Mouse (Mus musculus) erythroblast, embryonic 14.5 days (primary cell): Measurements from ENCODE around the gene Efs. TPM values are rescaled to one million over a fixed set of nuclear protein-coding genes. Genes with fewer than 3 reads are reported as not detected.

Experiments used
- H3K27me3 ChIP-seq: 2 replicates; pipeline ENCODE4 v1.6.1; 2012; ENCODE audit warnings: inconsistent platforms; ENCODE audit not compliant: control insufficient read depth
- H3K36me3 ChIP-seq: 2 replicates; pipeline ENCODE4 v1.6.1; 2012; ENCODE audit warnings: mild to moderate bottlenecking, inconsistent platforms; ENCODE audit not compliant: control insufficient read depth
- H3K4me1 ChIP-seq: 2 replicates; pipeline ENCODE4 v1.6.1; 2012; ENCODE audit warnings: inconsistent platforms; ENCODE audit not compliant: control insufficient read depth
- H3K4me3 ChIP-seq: replicated peaks from 2 replicates; pipeline ENCODE3; 2012; ENCODE audit warnings: moderate library complexity, mild to moderate bottlenecking, inconsistent platforms
- H3K9me3 ChIP-seq: 2 replicates; pipeline ENCODE4 v1.6.1; 2012; ENCODE audit warnings: low read length, inconsistent platforms, mixed read lengths; ENCODE audit not compliant: control insufficient read depth
- GATA1 ChIP-seq: IDR thresholded peaks from 2 replicates; pipeline ENCODE4 v1.6.1; 2012; ENCODE audit warnings: low read length, inconsistent platforms, mixed read lengths
- TAL1 ChIP-seq: IDR thresholded peaks from 3 replicates; pipeline ENCODE4 v1.6.1; 2012; ENCODE audit warnings: low read length, inconsistent platforms, mixed read lengths
- polyA plus RNA-seq: library from polyadenylated mRNA; stranded (reverse); fragments of >175 nt; gene quantifications from 2 replicates; pipeline ENCODE4 v1.2.3, GENCODE M21; 2012

Efs gene
- polyA plus RNA-seq, 1 experiment, result not detected

DNA sequence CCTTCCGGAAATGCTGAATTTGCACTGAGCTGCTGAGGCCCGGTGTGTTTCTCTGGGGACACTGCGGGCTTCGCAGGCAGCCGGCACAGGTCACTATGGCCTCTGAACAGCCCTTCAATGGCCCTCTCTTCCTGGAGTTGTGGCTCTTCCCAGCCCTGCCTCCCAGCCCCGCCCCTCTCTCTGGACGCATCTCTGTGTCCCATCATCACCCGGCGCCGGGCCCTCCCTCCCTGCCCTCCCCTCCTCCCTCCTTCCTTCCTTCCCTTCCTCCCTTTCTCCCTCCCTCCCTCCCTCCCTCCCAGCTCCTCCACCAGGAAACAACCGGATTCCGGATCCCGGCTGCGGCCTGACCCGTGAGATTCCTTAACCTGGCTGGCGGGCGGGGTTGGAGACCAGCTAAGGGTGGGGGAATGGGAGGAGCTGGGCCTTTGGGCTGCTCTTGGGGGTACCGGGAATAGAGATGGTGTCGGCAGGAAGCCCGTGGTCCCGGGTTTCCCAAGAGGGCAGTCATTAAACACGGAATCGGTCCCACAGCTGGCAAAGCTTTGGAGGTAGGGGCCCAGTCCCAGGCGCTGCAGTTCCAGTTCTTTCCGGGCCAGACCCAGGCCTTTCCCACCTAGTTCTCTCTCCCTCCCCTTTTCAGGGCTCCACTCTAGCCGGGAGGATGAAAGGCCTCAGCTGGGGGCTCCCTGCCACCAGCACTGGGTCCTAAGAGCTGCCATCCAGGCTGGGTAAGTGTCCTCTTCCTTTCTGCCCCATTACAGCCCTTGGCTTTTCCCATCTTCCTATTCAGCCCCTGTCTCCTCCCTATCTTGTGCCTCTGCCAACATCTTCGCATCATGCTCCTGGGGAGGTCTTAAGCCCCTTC lies 42.5 kb downstream of the Efs start, which contains the start of the genes Bcl2l2 and Gm20521:
Bcl2l2 (plus strand) TSS at position 224 of the 868 bp plus-strand sequence.
Gm20521 (plus strand) TSS at position 288 of the 868 bp plus-strand sequence.
- peaks cover 3% of the 10 kb centered on the region; the same call in 1 of the 2 replicates for H3K27me3 ChIP-seq
- peaks cover 4% of the 10 kb centered on the region; the same call in 1 of the 2 replicates for H3K36me3 ChIP-seq
- H3K4me1 ChIP-seq, result peaks cover 20% of the 10 kb centered on the region
- TF ChIP-seq GATA1, result no peak
- no peak for TF ChIP-seq TAL1
- peak within 1 kb of the TSS; percentile 59 for H3K4me3 ChIP-seq
- peaks cover 5% of the 10 kb centered on the region for H3K9me3 ChIP-seq

DNA sequence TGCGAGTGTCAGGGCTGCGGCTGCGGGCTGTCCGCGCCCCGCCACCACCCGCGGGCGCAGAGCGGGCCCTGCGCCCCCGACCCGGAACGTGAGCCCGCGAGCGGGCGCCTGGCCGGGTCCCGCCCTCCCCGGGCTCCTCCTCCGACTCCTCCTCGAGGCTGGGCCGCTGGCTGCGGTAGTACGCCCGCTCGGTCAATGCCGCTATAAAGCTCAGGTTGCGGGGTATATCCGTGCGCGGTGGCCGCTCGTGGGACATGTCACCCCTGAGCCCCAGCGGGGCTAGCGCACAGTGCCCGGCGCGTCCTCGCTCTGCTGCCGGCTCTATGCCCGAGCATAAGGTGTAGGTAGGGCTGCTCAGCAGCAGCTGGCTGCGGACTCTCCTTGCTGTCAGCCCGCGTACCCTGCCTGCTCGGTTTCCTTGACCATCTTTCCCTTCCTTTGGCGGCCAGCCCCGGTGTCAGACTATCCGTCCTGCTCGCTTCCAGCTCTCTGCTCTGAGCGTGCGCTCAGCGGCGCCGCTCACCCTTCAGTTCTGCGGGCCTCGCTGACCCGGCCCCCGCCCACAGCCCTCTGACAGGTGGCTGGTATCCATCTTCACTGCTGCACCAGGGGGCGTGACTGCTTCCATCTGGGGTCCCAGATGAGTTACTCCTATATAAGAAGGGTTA lies 48.7 kb downstream of the Efs start, which contains the start of gene Ppp1r3e:
Ppp1r3e (minus strand) TSS at position 503 of the 668 bp plus-strand sequence.
- Histone ChIP-seq H3K4me3 (peak within 1 kb of the TSS; percentile 76), H3K4me1 (peaks cover 23% of the 10 kb centered on the region), H3K27me3 (peaks cover 36% of the 10 kb centered on the region), H3K36me3 (no peaks in the 10 kb centered on the region), H3K9me3 (peaks cover 5% of the 10 kb centered on the region)
- TF ChIP-seq GATA1 (no peak), TAL1 (no peak)

GRCm38 (mm10) chr14:54876539-54877047 lies 49.3 kb downstream of the Efs start:
- peaks cover 23% of the 10 kb centered on the region for H3K4me1 ChIP-seq
- peak overlapping the region; percentile 76 for H3K4me3 ChIP-seq
- TF ChIP-seq GATA1 (no peak), TAL1 (no peak)
- no peaks in the 10 kb centered on the region for H3K36me3 ChIP-seq
- H3K27me3 ChIP-seq, result peaks cover 36% of the 10 kb centered on the region
- H3K9me3 ChIP-seq, result peaks cover 5% of the 10 kb centered on the region

DNA sequence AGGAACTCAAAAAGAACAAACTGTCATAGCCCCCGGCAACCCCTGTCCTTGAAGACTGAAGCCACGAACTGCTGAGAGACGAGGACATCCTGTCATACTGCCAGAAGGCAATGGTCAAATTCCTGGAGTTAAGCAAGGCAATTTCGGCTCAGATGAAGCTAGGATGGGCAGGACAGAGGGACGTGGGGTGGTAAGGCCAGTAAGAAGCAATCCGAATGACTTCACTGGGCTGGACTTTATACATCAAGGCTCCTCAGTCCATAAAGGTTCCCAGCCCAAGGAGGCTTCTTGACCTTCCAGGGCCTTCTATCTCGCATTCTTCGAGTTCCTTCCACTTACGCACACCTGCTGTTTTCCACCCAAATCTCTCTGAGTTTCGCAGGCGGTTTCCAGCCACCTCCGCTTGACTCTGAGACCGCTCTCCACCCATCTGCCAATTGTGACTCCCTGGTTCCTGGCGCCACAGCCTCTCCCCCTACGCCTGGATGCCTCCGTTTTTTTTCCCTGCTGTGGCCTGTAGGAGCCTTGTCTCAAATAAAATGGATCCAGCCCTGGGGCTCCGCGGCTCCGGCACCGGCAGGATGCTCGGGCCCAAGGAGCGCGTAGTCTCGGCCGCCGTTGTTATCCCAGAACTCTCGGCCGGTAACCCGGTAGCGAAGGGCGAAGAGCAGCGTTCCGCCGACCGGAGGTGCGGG lies 49.9 kb downstream of the Efs start:
- peaks cover 2% of the 10 kb centered on the region for H3K9me3 ChIP-seq
- peaks cover 23% of the 10 kb centered on the region for H3K4me1 ChIP-seq
- no peak for TF ChIP-seq GATA1
- no peak for TF ChIP-seq TAL1
- no peaks in the 10 kb centered on the region for H3K36me3 ChIP-seq
- H3K27me3 ChIP-seq, result peaks cover 36% of the 10 kb centered on the region
- peak overlapping the region; percentile 76 for H3K4me3 ChIP-seq

GRCm38 (mm10) chr14:54874165-54874564 lies 51.8 kb downstream of the Efs start:
- Histone ChIP-seq H3K36me3 (no peaks in the 10 kb centered on the region), H3K27me3 (peaks cover 36% of the 10 kb centered on the region), H3K9me3 (no peaks in the 10 kb centered on the region), H3K4me1 (peaks cover 23% of the 10 kb centered on the region), H3K4me3 (no peak overlapping the region)
- no peak for TF ChIP-seq TAL1
- no peak for TF ChIP-seq GATA1

DNA sequence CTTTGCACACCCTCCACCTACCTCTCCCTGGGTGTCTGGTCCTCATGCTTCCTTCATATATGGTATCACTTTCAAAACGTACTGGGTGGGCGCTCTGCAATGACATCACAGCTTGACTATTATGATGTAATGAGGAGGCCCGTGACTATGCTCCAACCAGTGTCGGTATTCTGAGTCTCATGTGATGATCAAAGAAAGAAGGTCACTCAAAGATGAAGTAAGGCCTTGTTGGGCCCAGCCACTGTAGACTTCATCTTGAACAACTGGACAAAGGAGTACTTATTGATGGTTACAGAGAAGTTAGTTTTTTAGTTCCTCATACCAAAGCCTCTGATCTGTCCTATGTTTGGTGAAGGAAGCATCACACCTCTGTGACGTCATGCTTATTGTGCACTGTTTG lies 55.1 kb downstream of the Efs start, which contains the start of gene Homez:
Homez (minus strand) TSS at position 101 of the 400 bp plus-strand sequence.
- peaks cover 13% of the 10 kb centered on the region for H3K27me3 ChIP-seq
- H3K36me3 ChIP-seq, result no peaks in the 10 kb centered on the region
- TF ChIP-seq TAL1 (no peak), GATA1 (no peak)
- peaks cover 3% of the 10 kb centered on the region for H3K4me1 ChIP-seq
- no peak within 1 kb of the TSS for H3K4me3 ChIP-seq
- no peaks in the 10 kb centered on the region; the same call in 1 of the 2 replicates for H3K9me3 ChIP-seq

GRCm38 (mm10) chr14:54868026-54868425 lies 57.9 kb downstream of the Efs start:
- Histone ChIP-seq H3K4me3 (no peak overlapping the region), H3K27me3 (no peaks in the 10 kb centered on the region), H3K9me3 (no peaks in the 10 kb centered on the region; the same call in 1 of the 2 replicates), H3K4me1 (peaks cover 16% of the 10 kb centered on the region), H3K36me3 (no peaks in the 10 kb centered on the region)
- TF ChIP-seq GATA1 (no peak), TAL1 (no peak)

- Histone ChIP-seq H3K27me3 (no peaks in the 10 kb centered on the region), H3K9me3 (no peaks in the 10 kb centered on the region; the same call in 1 of the 2 replicates), H3K36me3 (no peaks in the 10 kb centered on the region), H3K4me3 (no peak overlapping the region), H3K4me1 (peaks cover 16% of the 10 kb centered on the region)
- TF ChIP-seq GATA1, result no peak
- TF ChIP-seq TAL1, result no peak
Observed at GRCm38 (mm10) chr14:54866936-54867335, 59.0 kb downstream of the Efs start.

Other genes starting within 250 kb of the Efs start
- gene 1700123O20Rik, start 239.9 kb downstream of the Efs start, polyA plus RNA-seq, result 4.9 and 7.8 TPM in 2 replicates
- gene Acin1, start 239.2 kb downstream of the Efs start, polyA plus RNA-seq, result 38.2 and 40.2 TPM in 2 replicates
- gene Gm29776, start 227.3 kb downstream of the Efs start, polyA plus RNA-seq, result not detected in 2 replicates
- gene Cebpe, start 214.0 kb downstream of the Efs start, polyA plus RNA-seq, result 0.05 and 0.24 TPM in 2 replicates
- gene Slc7a8, start 144.2 kb downstream of the Efs start, polyA plus RNA-seq, result 0.25 TPM in 2 replicates
- not detected in 2 replicates for gene Rnf212b, start 112.0 kb downstream of the Efs start, polyA plus RNA-seq
- not detected in 2 replicates for gene Homez, start 55.2 kb downstream of the Efs start, polyA plus RNA-seq
- gene Ppp1r3e, start 48.6 kb downstream of the Efs start, polyA plus RNA-seq, result 0.02 TPM in 1 of 2 replicates, not detected in the other
- 0.66 and 0.95 TPM in 2 replicates for gene Bcl2l2, start 42.7 kb downstream of the Efs start, polyA plus RNA-seq
- gene Gm20521, start 42.7 kb downstream of the Efs start, polyA plus RNA-seq, result 0.05 and 0.14 TPM in 2 replicates
- 27.8 and 29.0 TPM in 2 replicates for gene Pabpn1, start 33.6 kb downstream of the Efs start, polyA plus RNA-seq
- 0.01 TPM in 1 of 2 replicates, not detected in the other for gene Slc22a17, start 13.0 kb downstream of the Efs start, polyA plus RNA-seq
- gene Il25, start 6.6 kb upstream of the Efs start, polyA plus RNA-seq, result not detected in 2 replicates
- gene Cmtm5, start 10.1 kb upstream of the Efs start, polyA plus RNA-seq, result not detected in 2 replicates
- not detected in 2 replicates for gene Myh6, start 40.8 kb upstream of the Efs start, polyA plus RNA-seq
- not detected in 2 replicates for gene Gm17428, start 50.8 kb upstream of the Efs start, polyA plus RNA-seq
- not detected in 2 replicates for gene Myh7, start 68.5 kb upstream of the Efs start, polyA plus RNA-seq
- gene Ngdn, start 89.3 kb upstream of the Efs start, polyA plus RNA-seq, result 2.8 and 3.1 TPM in 2 replicates
- gene Zfhx2, start 166.2 kb upstream of the Efs start, polyA plus RNA-seq, result 0.06 TPM in 2 replicates
- 0.02 and 0.04 TPM in 2 replicates for gene Thtpa, start 168.7 kb upstream of the Efs start, polyA plus RNA-seq
- gene Ap1g2, start 180.5 kb upstream of the Efs start, polyA plus RNA-seq, result 1.7 and 2.4 TPM in 2 replicates
- gene Jph4, start 190.8 kb upstream of the Efs start, polyA plus RNA-seq, result 0.02 TPM in 1 of 2 replicates, not detected in the other